Mouse (Mus musculus) forebrain, postnatal 0 days (tissue): Measurements from ENCODE around the gene Srp54b. TPM values are rescaled to one million over a fixed set of nuclear protein-coding genes. Genes with fewer than 3 reads are reported as not detected.
"Not testable (repeated sequence)": the region's sequence is repeated elsewhere in the genome, so short reads cannot be mapped to it uniquely, and the experiment has no call there.

Experiments used
- ATAC-seq: fragments of 200-750 bp; cut with Nextera tagmentation; 2 replicates; pipeline ENCODE4 v1.8.0; 2017; ENCODE audit warnings: mild to moderate bottlenecking, moderate library complexity
- DNase-seq: peaks from one replicate; pipeline ENCODE4 v3.0.0-alpha.2; 2015
- H3K27ac ChIP-seq: fragments of 300-500 bp; sonication (generic); 2 replicates; pipeline ENCODE4 v1.5.1; 2014; ENCODE audit warnings: low read depth, mild to moderate bottlenecking, antibody characterized with exemption, low read length, moderate library complexity, mixed read lengths
- H3K27me3 ChIP-seq: fragments of 300-500 bp; sonication (generic); 2 replicates; pipeline ENCODE4 v1.6.1; 2014; ENCODE audit warnings: mild to moderate bottlenecking, low read length, mixed read lengths; ENCODE audit not compliant: insufficient read depth
- H3K36me3 ChIP-seq: fragments of 300-500 bp; sonication (generic); 2 replicates; pipeline ENCODE4 v1.6.1; 2014; ENCODE audit warnings: mild to moderate bottlenecking, moderate library complexity; ENCODE audit not compliant: insufficient read depth
- H3K4me1 ChIP-seq: fragments of 300-500 bp; sonication (generic); 2 replicates; pipeline ENCODE4 v1.6.1; 2014; ENCODE audit warnings: antibody characterized with exemption; ENCODE audit not compliant: insufficient read depth
- H3K4me2 ChIP-seq: fragments of 300-500 bp; sonication (generic); 2 replicates; pipeline ENCODE4 v1.6.1; 2014; ENCODE audit warnings: low read depth, mild to moderate bottlenecking, moderate library complexity
- H3K4me3 ChIP-seq: fragments of 300-500 bp; sonication (generic); 2 replicates; pipeline ENCODE4 v1.5.1; 2014; ENCODE audit warnings: low read depth, low read length, mixed read lengths
- H3K9ac ChIP-seq: fragments of 300-500 bp; sonication (generic); 2 replicates; pipeline ENCODE4 v1.6.1; 2014; ENCODE audit warnings: mild to moderate bottlenecking
- H3K9me3 ChIP-seq: fragments of 300-500 bp; sonication (generic); 2 replicates; pipeline ENCODE4 v1.6.1; 2016; ENCODE audit warnings: low read length
- WGBS: fragments of 180-500 bp; shearing (Covaris S2); extraction: QIAGEN DNeasy Blood & Tissue Kit; methylation state at CpG from one replicate; pipeline ENCODE4 v1.1.7; 2014; 5-methylcytosine and 5-hydroxymethylcytosine counted together
- polyA plus RNA-seq: library from polyadenylated mRNA; unstranded; fragments of >200 nt; fragmentation: Nextera tagmentation; extraction: Ambion mirVana; gene quantifications from 2 replicates; pipeline ENCODE4 v1.2.1, GENCODE M21; 2015
- total RNA-seq: library from RNA; depleted of rRNA; stranded (reverse); fragments of >200 nt; gene quantifications from 2 replicates; pipeline ENCODE4 v1.2.3, GENCODE M21; 2014; rRNA removed

Gene Srp54b
- 75.7 and 96.9 TPM in 2 replicates for total RNA-seq
- polyA plus RNA-seq, result 75.3 and 75.8 TPM in 2 replicates

DNA sequence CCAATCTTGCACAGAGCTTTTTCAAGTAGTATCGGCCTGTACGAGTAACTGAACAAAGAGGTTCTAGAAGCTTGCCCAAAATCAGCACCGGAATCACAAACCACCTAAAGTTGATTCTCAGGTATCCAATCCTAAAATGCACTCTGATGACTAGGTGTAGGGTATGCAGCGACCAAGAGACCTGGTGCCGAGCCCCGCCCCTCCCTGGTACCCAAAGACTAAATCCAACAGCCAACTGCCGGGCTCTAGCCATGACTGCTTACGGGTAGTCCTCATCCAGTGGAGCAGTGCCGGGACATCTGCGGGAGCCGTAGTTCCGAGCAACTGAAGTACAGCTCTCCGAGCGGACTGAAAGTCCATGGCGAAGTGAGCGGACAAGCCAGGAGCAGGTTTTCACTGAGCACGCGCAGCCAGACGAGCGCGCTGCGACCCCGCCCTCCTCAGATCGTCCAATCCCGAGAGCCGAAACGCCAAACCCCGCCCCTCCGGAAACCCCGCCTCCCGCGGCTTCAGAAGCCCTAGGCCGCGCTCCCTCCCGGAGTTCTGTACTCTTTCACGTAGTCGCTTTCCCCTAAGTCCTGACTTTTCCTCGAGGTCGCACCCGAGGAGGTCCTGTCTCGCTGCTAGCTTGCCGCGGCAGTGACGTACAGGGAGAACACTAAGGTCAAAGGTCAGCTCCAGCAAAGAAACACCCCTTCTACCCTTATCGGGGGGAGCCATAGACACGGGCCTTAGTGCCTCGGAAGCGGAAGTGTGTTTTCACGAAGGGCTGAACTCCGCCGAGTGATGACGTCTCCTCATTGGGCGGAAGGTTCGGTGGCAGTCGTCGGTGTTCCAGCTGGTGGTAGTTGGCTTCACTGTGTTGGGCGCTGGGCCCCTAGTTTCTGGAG lies at the start of gene Srp54b:
Gene Srp54b, plus strand, starts transcription at position 546 of the 890 bp plus-strand sequence.
- H3K4me1 ChIP-seq, H3K9ac ChIP-seq, H3K9me3 ChIP-seq, H3K27ac ChIP-seq, DNase-seq, H3K4me2 ChIP-seq, H3K36me3 ChIP-seq, H3K27me3 ChIP-seq, H3K4me3 ChIP-seq: not testable (repeated sequence)
- WGBS, result no CpG with 5 or more reads among the region's 57 CpGs
- ATAC-seq, result peak; percentile 99

DNA sequence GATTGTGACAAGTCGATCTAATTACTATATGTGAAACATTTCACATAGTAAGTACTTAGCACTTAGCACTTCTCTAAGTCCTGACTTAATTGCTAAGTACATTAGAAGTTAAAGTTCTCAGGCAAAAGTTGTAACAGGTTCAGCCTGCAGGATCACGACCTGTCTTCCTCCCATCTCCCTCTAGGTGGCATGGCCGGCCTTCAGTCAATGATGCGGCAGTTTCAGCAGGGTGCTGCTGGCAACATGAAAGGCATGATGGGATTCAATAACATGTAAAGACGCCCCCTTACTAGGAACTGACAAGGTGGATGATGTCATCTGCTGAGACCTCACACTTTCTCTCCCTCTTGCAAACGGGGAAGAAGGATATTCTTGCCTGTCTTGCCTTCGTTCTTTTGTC lies 42.3 kb upstream of the Srp54b start:
- DNase-seq, H3K9ac ChIP-seq, ATAC-seq, H3K36me3 ChIP-seq, H3K4me1 ChIP-seq, H3K9me3 ChIP-seq, H3K27me3 ChIP-seq, H3K4me2 ChIP-seq, H3K4me3 ChIP-seq, H3K27ac ChIP-seq: not testable (repeated sequence)
- no CpG with 5 or more reads among the region's 7 CpGs for WGBS

DNA sequence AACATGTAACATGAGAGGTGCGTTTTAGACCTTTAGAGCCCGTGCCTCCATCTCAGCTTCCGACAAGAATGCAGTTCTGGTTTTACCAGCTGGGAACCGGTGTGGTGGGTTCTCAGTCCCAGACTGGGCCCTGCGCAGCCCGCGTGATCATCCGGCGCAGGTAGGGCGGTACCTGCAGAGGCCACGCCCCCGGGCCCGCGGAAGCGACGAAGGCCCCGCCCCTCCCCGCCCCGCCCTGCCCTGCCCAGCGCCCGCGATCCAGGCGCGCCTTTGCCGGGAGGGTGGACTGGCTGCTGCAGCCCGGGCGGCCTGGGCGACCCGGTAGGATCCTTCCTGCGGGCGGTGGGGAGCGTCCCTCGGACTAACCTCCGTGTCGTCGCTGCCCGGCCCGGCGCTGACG lies 30.7 kb upstream of the Srp54b start, which contains the start of gene Fam177a:
Gene Fam177a, plus strand, starts transcription at position 228 of the 400 bp plus-strand sequence.
- no CpG with 5 or more reads among the region's 40 CpGs for WGBS
- H3K9ac ChIP-seq, result not testable (repeated sequence)

DNA sequence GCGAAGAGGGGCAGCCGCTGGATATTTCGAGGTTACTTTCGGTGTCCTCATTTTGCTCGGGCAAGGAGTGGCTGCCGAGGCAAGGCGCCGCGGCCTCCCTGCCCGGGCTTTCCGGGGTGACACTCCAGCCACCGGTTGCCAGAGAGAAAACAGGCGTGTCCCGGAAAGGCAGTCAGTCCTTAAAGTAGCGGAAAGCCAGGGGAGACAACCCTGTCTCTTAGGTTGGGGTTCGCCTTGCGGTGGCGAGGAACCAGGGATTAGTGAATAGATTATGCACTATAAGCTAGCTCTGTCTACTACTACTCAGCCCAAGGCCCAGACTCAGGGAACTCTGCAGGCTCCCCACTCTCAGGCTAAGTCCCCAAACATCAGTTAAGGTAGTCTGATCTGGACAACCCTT lies 30.2 kb upstream of the Srp54b start:
- H3K4me2 ChIP-seq, H3K4me3 ChIP-seq, H3K27ac ChIP-seq, H3K27me3 ChIP-seq, H3K4me1 ChIP-seq, H3K9ac ChIP-seq, H3K9me3 ChIP-seq, H3K36me3 ChIP-seq, DNase-seq: not testable (repeated sequence)
- WGBS, result no CpG with 5 or more reads among the region's 18 CpGs
- peak; percentile 52 for ATAC-seq

More for the DNA sequence above, 30.7 kb upstream of the Srp54b start, which contains the start of gene Fam177a:
- H3K36me3 ChIP-seq, DNase-seq, H3K27ac ChIP-seq, H3K4me2 ChIP-seq, H3K27me3 ChIP-seq, H3K4me3 ChIP-seq, H3K9me3 ChIP-seq, H3K4me1 ChIP-seq: not testable (repeated sequence)
- peak; percentile 99 for ATAC-seq

DNA sequence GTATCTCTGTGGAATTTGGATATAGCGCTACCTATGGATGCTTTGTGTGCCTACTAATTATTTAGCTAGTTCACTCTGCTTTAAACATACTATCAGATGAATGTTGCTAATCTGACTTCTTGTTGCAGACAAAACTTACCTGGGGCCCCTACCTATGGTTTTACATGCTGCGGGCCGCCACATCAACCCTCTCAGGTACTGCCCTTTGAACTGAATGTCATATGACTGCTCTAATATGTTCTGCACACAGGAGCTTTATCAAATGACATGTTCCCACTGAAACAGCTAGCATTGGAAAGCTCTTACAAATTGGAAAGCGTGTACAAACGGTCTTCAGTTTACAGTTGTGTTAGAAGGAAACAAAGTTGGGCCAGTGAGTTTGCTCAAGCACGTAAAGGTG lies 19.4 kb upstream of the Srp54b start:
- WGBS, result no CpG with 5 or more reads among the region's 6 CpGs

DNA sequence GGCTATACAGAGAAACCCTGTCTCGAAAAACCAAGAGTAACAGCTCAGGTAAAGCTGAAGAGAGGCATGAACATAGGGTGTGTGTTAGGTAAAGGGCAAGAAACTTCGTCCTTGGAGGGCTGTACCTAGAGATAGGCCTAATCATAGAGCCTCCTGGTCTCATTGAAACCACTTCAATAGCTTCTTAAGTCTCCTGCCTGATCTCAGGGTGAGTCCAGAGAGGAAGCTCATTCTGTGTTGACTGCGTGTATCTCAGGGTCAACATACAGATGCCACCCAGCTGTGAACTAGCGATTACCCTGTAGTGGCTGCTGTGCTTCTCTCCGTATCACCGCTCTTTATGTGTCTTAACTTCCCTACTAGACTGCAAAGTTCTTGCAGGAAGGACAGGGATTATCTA lies 17.0 kb upstream of the Srp54b start:
- H3K9me3 ChIP-seq, H3K9ac ChIP-seq, H3K4me2 ChIP-seq, H3K4me1 ChIP-seq, H3K36me3 ChIP-seq, DNase-seq, H3K27me3 ChIP-seq, H3K4me3 ChIP-seq, H3K27ac ChIP-seq, ATAC-seq: not testable (repeated sequence)
- no CpG with 5 or more reads among the region's 6 CpGs for WGBS

More for the DNA sequence above, 19.4 kb upstream of the Srp54b start:
- DNase-seq, H3K27ac ChIP-seq, H3K27me3 ChIP-seq, H3K4me2 ChIP-seq, H3K9ac ChIP-seq, H3K36me3 ChIP-seq, H3K9me3 ChIP-seq, H3K4me1 ChIP-seq, ATAC-seq, H3K4me3 ChIP-seq: not testable (repeated sequence)

DNA sequence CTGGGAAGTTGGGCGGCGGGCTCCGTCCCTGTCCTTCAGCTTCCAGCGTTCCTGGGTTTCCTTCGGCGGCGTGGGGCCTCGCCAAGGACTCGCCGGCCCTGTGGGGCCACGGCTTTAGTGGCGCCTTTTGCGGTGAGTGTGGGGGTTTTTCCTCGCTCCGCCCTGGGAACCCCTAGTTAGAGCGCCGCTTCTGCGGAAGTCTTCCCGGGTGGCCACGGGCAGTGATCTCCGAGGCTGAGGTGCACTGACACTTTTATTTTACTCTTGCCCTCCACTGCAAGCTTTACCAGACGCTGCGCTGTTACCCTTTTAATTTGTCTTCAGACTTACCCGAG lies 512 bp downstream of the Srp54b start:
- H3K4me1 ChIP-seq, H3K9ac ChIP-seq, H3K36me3 ChIP-seq, H3K27me3 ChIP-seq, H3K9me3 ChIP-seq, H3K4me2 ChIP-seq, DNase-seq, H3K4me3 ChIP-seq, H3K27ac ChIP-seq: not testable (repeated sequence)
- under 1% methylated on average over 9 of the region's 24 CpGs for WGBS
- peak; percentile 42 for ATAC-seq

DNA sequence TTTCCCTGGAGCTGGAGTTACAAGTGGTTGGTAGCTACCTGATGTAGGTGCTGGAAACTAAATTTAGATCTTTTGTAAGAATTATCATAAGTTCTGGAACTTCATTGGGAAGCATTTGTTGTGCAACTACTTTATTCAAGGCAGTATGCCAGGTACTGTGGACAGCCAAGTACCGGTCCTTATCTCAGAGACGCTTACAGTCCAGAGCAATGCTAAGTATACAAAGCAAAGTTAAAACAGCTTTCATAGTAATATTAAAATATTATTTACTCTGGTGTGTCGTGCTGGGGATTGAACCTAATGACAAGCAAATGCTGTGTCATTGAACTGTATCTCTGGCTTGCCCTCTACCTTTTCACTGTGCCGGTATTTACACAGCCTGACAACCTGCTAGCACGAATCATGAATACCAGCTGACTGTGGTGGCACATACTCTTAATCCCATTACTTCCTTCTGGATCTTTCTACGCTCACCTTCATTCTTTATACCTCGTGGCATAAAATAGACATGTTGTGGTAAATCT lies 12.2 kb downstream of the Srp54b start:
- not testable (repeated sequence) for H3K27me3 ChIP-seq, H3K9ac ChIP-seq, H3K4me3 ChIP-seq, DNase-seq, ATAC-seq, H3K27ac ChIP-seq, H3K9me3 ChIP-seq, H3K4me2 ChIP-seq, H3K4me1 ChIP-seq, H3K36me3 ChIP-seq
- no CpG with 5 or more reads among the region's 7 CpGs for WGBS

DNA sequence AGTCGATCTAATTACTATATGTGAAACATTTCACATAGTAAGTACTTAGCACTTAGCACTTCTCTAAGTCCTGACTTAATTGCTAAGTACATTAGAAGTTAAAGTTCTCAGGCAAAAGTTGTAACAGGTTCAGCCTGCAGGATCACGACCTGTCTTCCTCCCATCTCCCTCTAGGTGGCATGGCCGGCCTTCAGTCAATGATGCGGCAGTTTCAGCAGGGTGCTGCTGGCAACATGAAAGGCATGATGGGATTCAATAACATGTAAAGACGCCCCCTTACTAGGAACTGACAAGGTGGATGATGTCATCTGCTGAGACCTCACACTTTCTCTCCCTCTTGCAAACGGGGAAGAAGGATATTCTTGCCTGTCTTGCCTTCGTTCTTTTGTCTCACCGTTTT lies 32.8 kb downstream of the Srp54b start:
- not testable (repeated sequence) for H3K36me3 ChIP-seq, DNase-seq, H3K9ac ChIP-seq, H3K4me1 ChIP-seq, ATAC-seq, H3K4me2 ChIP-seq, H3K27me3 ChIP-seq, H3K9me3 ChIP-seq, H3K4me3 ChIP-seq, H3K27ac ChIP-seq
- no CpG with 5 or more reads among the region's 8 CpGs for WGBS

DNA sequence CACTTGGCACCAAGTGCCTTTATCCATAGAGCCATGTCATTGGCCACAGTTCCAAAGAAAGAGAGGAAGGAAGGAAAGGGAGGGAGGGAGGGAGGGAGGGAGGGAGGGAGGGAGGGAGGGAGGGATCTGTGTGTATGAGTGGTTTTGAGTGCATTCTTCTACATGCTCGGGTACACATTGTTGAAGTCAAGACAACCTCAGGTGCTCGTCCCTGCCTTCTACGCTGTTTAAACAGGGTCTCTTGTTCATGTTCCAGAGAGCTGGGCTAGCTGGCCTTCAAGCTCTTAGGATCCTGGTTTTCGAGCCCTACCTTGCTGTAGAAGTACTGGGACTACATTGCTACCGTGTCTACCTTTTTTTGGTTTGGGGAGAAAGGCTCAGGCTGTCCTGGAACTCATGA lies 34.2 kb downstream of the Srp54b start:
- no CpG with 5 or more reads among the region's 5 CpGs for WGBS
- not testable (repeated sequence) for H3K9me3 ChIP-seq, H3K27ac ChIP-seq, H3K27me3 ChIP-seq, H3K4me1 ChIP-seq, H3K4me3 ChIP-seq, H3K9ac ChIP-seq, ATAC-seq, H3K4me2 ChIP-seq, H3K36me3 ChIP-seq, DNase-seq
